In genomic region chr5:91138970-91139369, GRCm38 (mm10) we compare ENCODE assay signal across 10 mouse cellular contexts. TPM values are rescaled to one million over a fixed set of nuclear protein-coding genes. Genes with fewer than 3 reads are reported as not detected.
DNase-seq lines count a peak whose midpoint lies in the region; ATAC-seq lines count a peak whose summit lies in the region.
"Had no signal": no experiment of that assay in that cellular context is flagged by ENCODE, and none has a peak within 500 bp of the region (broad histone marks: within the 10 kb centered on the region; RNA-seq: fewer than 3 reads in every experiment).

No protein-coding gene starts in this region.

- H3K4me1 ChIP-seq in kidney, embryonic 16.5 days (ENCODE audit: insufficient read depth, low read length), result peaks cover 6% of the 10 kb centered on the region; the same call in 1 of the 2 replicates
- H3K4me1 ChIP-seq in hindbrain, embryonic 16.5 days (ENCODE audit: control insufficient read depth, insufficient read depth, low read depth, low read length), result no peaks in the 10 kb centered on the region; the same call in 1 of the 2 replicates
- H3K4me1 ChIP-seq in midbrain, embryonic 16.5 days (ENCODE audit: control insufficient read depth, insufficient read depth, low read length), result peaks cover 3% of the 10 kb centered on the region; the same call in 1 of the 2 replicates

- no peak for DNase-seq in kidney, postnatal 25 days
- peak; percentile 40 for DNase-seq in embryo, embryonic 11 days
- DNase-seq in adrenal gland, postnatal 10 days, result no peak
- no peak for DNase-seq in layer of hippocampus, postnatal 25 days (ENCODE audit: extremely low spot score in 1 of 2, low spot score in 1 of 2)
- DNase-seq in c-Kit-positive CD71-positive TER-119-positive erythroid progenitor cells, embryonic 14.5 days (ENCODE audit: low spot score), result no peak

- H3K9ac ChIP-seq in kidney, embryonic 16.5 days (replicated peaks; ENCODE audit: low read length), result peak overlapping the region; percentile 37
- H3K9ac ChIP-seq in hindbrain, embryonic 16.5 days (ENCODE audit: low read depth, low read length), result peak overlapping the region; percentile 72; the same call in 1 of the 2 replicates
- H3K9ac ChIP-seq in midbrain, embryonic 16.5 days (ENCODE audit: low read depth, low read length), result no peak overlapping the region

- no peaks in the 10 kb centered on the region for H3K36me3 ChIP-seq in kidney, embryonic 16.5 days (ENCODE audit: insufficient read depth, low read length)
- no peaks in the 10 kb centered on the region for H3K36me3 ChIP-seq in hindbrain, embryonic 16.5 days (ENCODE audit: control insufficient read depth, insufficient read depth, low read length)
- no peaks in the 10 kb centered on the region for H3K36me3 ChIP-seq in midbrain, embryonic 16.5 days (ENCODE audit: control insufficient read depth, insufficient read depth, low read length)

- no peak overlapping the region for H3K27ac ChIP-seq in kidney, embryonic 16.5 days (ENCODE audit: low read length)
- no peak overlapping the region for H3K27ac ChIP-seq in hindbrain, embryonic 16.5 days (ENCODE audit: low read depth, low read length)
- H3K27ac ChIP-seq in midbrain, embryonic 16.5 days (ENCODE audit: low read length), result no peak overlapping the region

- peaks cover 21% of the 10 kb centered on the region for H3K27me3 ChIP-seq in kidney, embryonic 16.5 days (ENCODE audit: insufficient read depth, low read length)
- peaks cover 13% of the 10 kb centered on the region for H3K27me3 ChIP-seq in hindbrain, embryonic 16.5 days (replicated peaks; ENCODE audit: control insufficient read depth, insufficient read depth, low read length)
- H3K27me3 ChIP-seq in midbrain, embryonic 16.5 days (ENCODE audit: control insufficient read depth, insufficient read depth, low read depth, low read length), result peaks cover 11% of the 10 kb centered on the region
- H3K27me3 ChIP-seq: Patski had no signal

- H3K4me2 ChIP-seq in kidney, embryonic 16.5 days (replicated peaks; ENCODE audit: low read depth, low read length), result peak overlapping the region; percentile 80
- H3K4me2 ChIP-seq in hindbrain, embryonic 16.5 days (ENCODE audit: low read length), result peak overlapping the region; percentile 98
- peak overlapping the region; percentile 68 for H3K4me2 ChIP-seq in midbrain, embryonic 16.5 days (ENCODE audit: low read length)

- 2% methylated on average over 7 of the region's 7 CpGs for WGBS in kidney, embryonic 16.5 days
- WGBS in hindbrain, embryonic 16.5 days, result 3% methylated on average over 7 of the region's 7 CpGs
- 4% methylated on average over 7 of the region's 7 CpGs for WGBS in midbrain, embryonic 16.5 days

- H3K9me3 ChIP-seq in kidney, embryonic 16.5 days (ENCODE audit: low read length), result no peaks in the 10 kb centered on the region
- H3K9me3 ChIP-seq in hindbrain, embryonic 16.5 days (ENCODE audit: control insufficient read depth, low read length), result no peaks in the 10 kb centered on the region
- no peaks in the 10 kb centered on the region for H3K9me3 ChIP-seq in midbrain, embryonic 16.5 days (replicated peaks; ENCODE audit: control insufficient read depth, low read length, poor library complexity, severe bottlenecking)

- H3K4me3 ChIP-seq in kidney, embryonic 16.5 days (ENCODE audit: low read length), result peak overlapping the region; percentile 48
- H3K4me3 ChIP-seq in hindbrain, embryonic 16.5 days (ENCODE audit: low read length), result peak overlapping the region; percentile 75
- H3K4me3 ChIP-seq in midbrain, embryonic 16.5 days (ENCODE audit: low read depth, low read length), result peak overlapping the region; percentile 73

- ATAC-seq in kidney, embryonic 16.5 days (ENCODE audit: low FRiP score, low TSS enrichment), result peak; percentile 41; the same call in 1 of the 2 replicates
- peak; percentile 10; the same call in 1 of the 2 replicates for ATAC-seq in hindbrain, embryonic 16.5 days
- ATAC-seq in midbrain, embryonic 16.5 days, result peak; percentile 18; the same call in 1 of the 2 replicates

RNA-seq across cellular contexts. Expression of gene Areg, which starts 0.4 kb away (rescaled TPM):
- 0.19 and 0.39 TPM in 2 replicates for polyA plus RNA-seq in kidney, embryonic 16.5 days (2015; fragmentation: Nextera tagmentation; extraction: Ambion mirVana)
- 0.71 and 0.81 TPM in 2 replicates for polyA plus RNA-seq in hindbrain, embryonic 16.5 days (2015; fragmentation: Nextera tagmentation; extraction: Ambion mirVana)
- 0.30 TPM in 1 of 2 replicates, not detected in the other for polyA plus RNA-seq in midbrain, embryonic 16.5 days (2015; fragmentation: Nextera tagmentation; extraction: Ambion mirVana)
- total RNA-seq in adrenal gland, postnatal 10 days (2021), result under 1 TPM in 1 of 2 experiments, not detected in 1; 0.21 TPM
- under 1 TPM in 1 of 2 experiments, not detected in 1; 0.22 TPM for total RNA-seq in layer of hippocampus, postnatal 25 days (2021)
- polyA plus RNA-seq: gonadal fat pad, adult 2 months had no signal
